Mouse (Mus musculus) stomach, postnatal 0 days (tissue): ENCODE measurements around the gene Smc5.

Experiments
- CTCF ChIP-seq: IDR thresholded peaks from 2 replicates; pipeline ENCODE4 v1.5.1; 2016; ENCODE audit warnings: antibody characterized with exemption, low read depth, mild to moderate bottlenecking, moderate library complexity
- EP300 ChIP-seq: optimal IDR thresholded peaks from 2 replicates; pipeline ENCODE3; 2016; ENCODE audit warnings: antibody characterized with exemption

DNA sequence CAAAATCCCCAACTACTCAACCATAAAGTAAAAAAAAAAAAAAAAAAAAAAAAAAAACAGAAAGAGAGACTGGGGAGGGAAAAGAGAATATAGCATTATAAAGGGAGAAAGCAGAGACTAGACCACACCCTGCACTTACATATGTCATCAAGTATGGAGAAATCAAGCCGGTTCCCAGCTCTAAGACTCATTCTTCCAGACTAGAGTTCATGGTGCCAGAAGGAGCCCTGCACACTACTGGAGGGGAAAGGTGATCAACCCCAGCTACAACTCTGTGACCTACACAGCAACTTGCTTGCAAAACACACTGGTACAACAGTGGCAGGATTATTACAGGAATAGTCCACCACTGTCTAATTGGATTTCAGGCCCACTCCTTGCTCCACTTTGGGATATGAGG, 84.0 kb downstream of the Smc5 start:
- TF ChIP-seq CTCF (no peak), EP300 (no peak)
